Mouse (Mus musculus) limb, embryonic 14.5 days (tissue): ENCODE measurements around the gene Synj1. TPM values are rescaled to one million over a fixed set of nuclear protein-coding genes. Genes with fewer than 3 reads are reported as not detected.
A peak's percentile ranks its signal among the peaks of the same experiment; 100 is the strongest.

ENCODE experiments used
- ATAC-seq: fragments of 200-750 bp; cut with Nextera tagmentation; 2 replicates; pipeline ENCODE4 v1.8.0; 2017; ENCODE audit warnings: low read depth, moderate number of reproducible peaks, moderate TSS enrichment; ENCODE audit not compliant: low FRiP score
- DNase-seq: peaks from one replicate; pipeline ENCODE4 v3.0.0-alpha.2; 2015; ENCODE audit warnings: low spot score
- H3K27ac ChIP-seq: fragments of 300-500 bp; sonication (generic); replicated peaks from 2 replicates; pipeline ENCODE4 v1.5.1; 2014; ENCODE audit warnings: low read depth, mild to moderate bottlenecking, low read length, moderate library complexity, mixed read lengths
- H3K27me3 ChIP-seq: fragments of 300-500 bp; sonication (generic); 2 replicates; pipeline ENCODE4 v1.6.1; 2014; ENCODE audit warnings: low read length, mixed read lengths; ENCODE audit not compliant: control insufficient read depth, insufficient read depth
- H3K36me3 ChIP-seq: fragments of 300-500 bp; sonication (generic); 2 replicates; pipeline ENCODE4 v1.6.1; 2014; ENCODE audit warnings: mild to moderate bottlenecking, low read length, moderate library complexity, mixed read lengths; ENCODE audit not compliant: control insufficient read depth, insufficient read depth
- H3K4me1 ChIP-seq: fragments of 300-500 bp; sonication (generic); 2 replicates; pipeline ENCODE4 v1.6.1; 2014; ENCODE audit warnings: antibody characterized with exemption, low read length, mixed read lengths; ENCODE audit not compliant: control insufficient read depth, insufficient read depth
- H3K4me2 ChIP-seq: fragments of 300-500 bp; sonication (generic); replicated peaks from 2 replicates; pipeline ENCODE4 v1.6.1; 2014; ENCODE audit warnings: low read depth, mild to moderate bottlenecking, low read length, moderate library complexity; ENCODE audit not compliant: severe bottlenecking
- H3K4me3 ChIP-seq: fragments of 300-500 bp; sonication (generic); replicated peaks from 2 replicates; pipeline ENCODE4 v1.5.1; 2014; ENCODE audit warnings: low read length
- H3K9ac ChIP-seq: fragments of 300-500 bp; sonication (generic); 2 replicates; pipeline ENCODE4 v1.6.1; 2014; ENCODE audit warnings: mild to moderate bottlenecking, low read depth, low read length, moderate library complexity; ENCODE audit not compliant: severe bottlenecking
- H3K9me3 ChIP-seq: fragments of 300-500 bp; sonication (generic); 2 replicates; pipeline ENCODE4 v1.6.1; 2016; ENCODE audit warnings: low read length; ENCODE audit not compliant: control insufficient read depth
- POLR2A ChIP-seq: fragments of 200-500 bp; IDR thresholded peaks from 2 replicates; pipeline ENCODE4 v1.8.0; 2012; ENCODE audit warnings: inconsistent platforms, mild to moderate bottlenecking, moderate library complexity, borderline replicate concordance; ENCODE audit not compliant: insufficient read depth, insufficient read length; ENCODE audit errors: extremely low read depth
- WGBS: fragments of 180-500 bp; shearing (Covaris S2); extraction: QIAGEN DNeasy Blood & Tissue Kit; methylation state at CpG from one replicate; pipeline ENCODE4 v1.1.7; 2014; 5-methylcytosine and 5-hydroxymethylcytosine counted together
- polyA plus RNA-seq, 2 experiments: library from polyadenylated mRNA; depleted of rRNA in 1 of 2; stranded (reverse) in 1 of 2; unstranded in 1 of 2; fragments of >200 nt; fragmentation: Nextera tagmentation in 1 of 2; extraction: Ambion mirVana in 1 of 2; gene quantifications; 2 replicates each; pipeline versions ENCODE4 v1.2.1 to v1.2.3; 2012 to 2014

The Synj1 gene
- polyA plus RNA-seq, 2 experiments = 14.5 to 19.2 TPM

DNA sequence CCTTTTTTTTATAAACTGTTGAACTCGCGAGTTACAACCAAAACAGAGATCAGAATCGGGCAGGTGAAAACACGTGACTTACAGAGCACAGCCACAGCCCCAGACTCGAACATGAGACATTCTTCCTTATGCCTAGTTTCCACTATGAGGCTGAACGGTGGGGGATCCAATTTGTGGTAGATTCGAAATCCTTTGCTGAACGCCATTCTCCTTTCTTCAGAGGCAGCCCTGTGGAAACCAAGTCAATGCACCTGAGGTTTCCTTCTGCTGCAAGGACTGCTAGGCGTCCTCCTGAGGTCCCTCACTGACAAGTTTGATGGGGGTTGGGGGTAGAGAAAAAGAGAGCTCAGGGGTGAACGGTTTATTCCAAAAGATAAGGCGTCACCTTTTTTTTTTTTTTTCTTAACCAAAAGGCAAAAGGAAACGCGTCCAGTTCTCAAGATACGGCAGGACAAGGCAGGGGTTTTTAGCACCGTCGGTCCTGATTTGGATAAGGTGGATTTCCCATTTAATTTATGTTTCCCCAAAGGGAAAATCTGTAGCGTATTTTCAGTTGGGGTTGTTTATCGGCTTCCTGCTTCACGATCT is 1.1 kb downstream of the Synj1 start:
- Histone ChIP-seq H3K9ac (peak overlapping the region; percentile 75), H3K27ac (no peak overlapping the region), H3K4me3 (peak overlapping the region; percentile 91), H3K27me3 (no peaks in the 10 kb centered on the region), H3K4me2 (peak overlapping the region; percentile 72), H3K9me3 (no peaks in the 10 kb centered on the region), H3K36me3 (peaks cover 16% of the 10 kb centered on the region), H3K4me1 (peaks cover 4% of the 10 kb centered on the region; the same call in 1 of the 2 replicates)
- 1% methylated on average over 19 of the region's 19 CpGs for WGBS
- no peak for TF ChIP-seq POLR2A
- DNase-seq (no peak), ATAC-seq (no peak)

DNA sequence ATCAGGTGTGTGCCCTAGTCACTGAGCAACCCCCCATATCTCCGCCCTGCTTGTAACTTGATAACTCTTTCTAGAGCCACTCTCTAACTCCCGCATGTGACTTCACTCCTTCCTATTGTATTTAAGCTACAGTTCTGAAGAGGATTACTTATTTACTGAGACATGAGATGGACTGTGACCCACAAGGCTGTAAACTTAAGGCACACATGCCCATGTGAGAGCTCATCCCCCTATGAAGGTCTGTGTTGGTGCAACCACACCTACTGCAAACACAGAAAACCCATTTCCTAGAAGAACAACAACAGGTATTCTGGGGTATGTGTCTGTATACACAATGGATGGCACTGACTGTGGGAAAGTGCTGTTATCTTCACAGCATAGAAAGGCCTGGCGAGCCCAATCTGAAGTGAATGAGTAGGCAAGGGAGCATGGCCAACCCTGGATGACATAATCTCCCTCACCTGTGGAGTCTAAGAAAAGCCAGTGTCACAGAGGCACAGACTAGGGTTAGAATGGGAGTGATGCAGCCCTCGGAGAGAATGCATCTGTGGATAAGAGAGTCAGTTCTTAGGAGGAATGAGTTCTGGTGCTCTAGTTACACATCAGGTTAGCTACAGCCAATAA is 6.1 kb downstream of the Synj1 start:
- Histone ChIP-seq H3K36me3 (no peaks in the 10 kb centered on the region), H3K9ac (no peak overlapping the region), H3K27me3 (no peaks in the 10 kb centered on the region), H3K4me3 (no peak overlapping the region), H3K4me1 (no peaks in the 10 kb centered on the region; the same call in 1 of the 2 replicates), H3K9me3 (no peaks in the 10 kb centered on the region), H3K27ac (no peak overlapping the region), H3K4me2 (no peak overlapping the region)
- 82% methylated on average over 4 of the region's 4 CpGs for WGBS
- no peak for TF ChIP-seq POLR2A
- ATAC-seq (no peak), DNase-seq (no peak)

DNA sequence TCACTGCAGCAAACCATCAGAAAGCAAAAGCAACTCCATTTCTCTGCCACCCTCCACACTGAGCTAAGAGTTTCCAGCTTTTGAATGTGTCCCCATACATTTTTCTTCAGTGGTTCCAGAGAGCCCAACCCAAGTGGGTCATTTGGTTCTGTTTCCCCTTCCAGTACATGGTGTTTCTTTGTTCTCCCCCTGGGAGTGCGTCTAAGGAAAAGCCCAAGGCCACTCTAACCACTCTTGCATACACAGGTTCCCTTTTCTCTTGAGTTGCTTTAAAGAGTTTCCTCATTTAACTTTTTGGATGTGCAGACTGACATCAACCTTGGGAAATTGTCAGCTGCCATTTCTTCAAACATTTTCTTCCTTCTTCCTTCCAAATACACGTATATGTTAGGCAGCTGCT is 10.0 kb downstream of the Synj1 start:
- WGBS = 86% methylated on average over 2 of the region's 2 CpGs
- no peak for TF ChIP-seq POLR2A
- no peak overlapping the region for H3K27ac ChIP-seq
- H3K9ac ChIP-seq = no peak overlapping the region
- H3K36me3 ChIP-seq = no peaks in the 10 kb centered on the region
- H3K27me3 ChIP-seq = no peaks in the 10 kb centered on the region
- DNase-seq = no peak
- no peak for ATAC-seq
- H3K9me3 ChIP-seq = no peaks in the 10 kb centered on the region
- H3K4me1 ChIP-seq = no peaks in the 10 kb centered on the region
- no peak overlapping the region for H3K4me2 ChIP-seq
- no peak overlapping the region for H3K4me3 ChIP-seq

DNA sequence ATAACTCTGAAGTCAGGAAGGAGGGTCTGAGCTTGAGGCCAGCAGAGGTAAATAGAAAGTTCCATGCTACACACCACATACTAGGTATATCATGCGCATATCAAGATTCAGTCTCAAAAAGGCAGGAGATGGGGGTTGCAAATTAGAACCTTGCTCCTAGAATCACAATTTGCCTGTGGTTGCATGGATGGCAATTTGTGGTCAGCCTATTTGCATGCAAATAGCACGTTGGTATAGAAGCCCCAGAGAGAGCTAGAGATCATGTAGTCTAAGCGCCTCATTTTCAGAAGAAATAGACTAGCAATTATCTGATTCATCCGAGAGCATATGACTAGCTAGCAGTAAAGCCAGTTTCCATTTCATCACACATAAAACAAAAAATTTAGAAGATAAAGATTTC is 11.3 kb downstream of the Synj1 start:
- Histone ChIP-seq H3K4me1 (peaks cover 4% of the 10 kb centered on the region; the same call in 1 of the 2 replicates), H3K4me3 (no peak overlapping the region), H3K4me2 (no peak overlapping the region), H3K27ac (no peak overlapping the region), H3K27me3 (no peaks in the 10 kb centered on the region), H3K9ac (no peak overlapping the region), H3K36me3 (no peaks in the 10 kb centered on the region), H3K9me3 (no peaks in the 10 kb centered on the region)
- whole genome bisulfite sequencing = 83% methylated on average over 4 of the region's 4 CpGs
- DNase-seq = no peak
- no peak for TF ChIP-seq POLR2A
- no peak for ATAC-seq

DNA sequence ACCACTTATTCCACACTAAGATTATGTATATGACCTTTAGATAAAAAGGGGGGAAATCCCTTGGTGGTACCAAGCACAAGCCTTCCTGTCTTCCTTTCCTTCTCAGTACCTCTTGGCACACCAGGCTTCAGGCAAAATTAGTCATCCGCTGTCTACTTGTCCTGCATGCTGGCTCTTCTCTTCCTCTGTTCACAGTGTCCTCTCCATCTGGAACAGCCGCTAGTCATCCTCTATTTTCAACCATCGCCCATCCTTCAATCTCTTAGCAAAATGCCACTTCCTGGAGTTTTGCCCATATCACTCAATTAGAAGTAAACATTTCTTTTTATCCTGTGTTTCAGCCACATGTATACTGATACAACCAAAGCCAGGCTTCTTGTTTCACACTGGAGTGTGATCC is 13.3 kb downstream of the Synj1 start:
- no peak for TF ChIP-seq POLR2A
- DNase-seq (no peak), ATAC-seq (no peak)
- H3K27me3 ChIP-seq = no peaks in the 10 kb centered on the region
- no peak overlapping the region for H3K4me2 ChIP-seq
- no peak overlapping the region for H3K27ac ChIP-seq
- WGBS = 88% methylated on average over 3 of the region's 3 CpGs
- no peak overlapping the region for H3K4me3 ChIP-seq
- no peaks in the 10 kb centered on the region for H3K36me3 ChIP-seq
- H3K9me3 ChIP-seq = no peaks in the 10 kb centered on the region
- no peak overlapping the region for H3K9ac ChIP-seq
- peaks cover 4% of the 10 kb centered on the region; the same call in 1 of the 2 replicates for H3K4me1 ChIP-seq
